Mouse (Mus musculus) lung, postnatal 4 days (tissue): ENCODE results near the gene Cnksr2.
A peak's percentile ranks its signal among the peaks of the same experiment; 100 is the strongest.

ENCODE experiments used
- DNase-seq, 2 experiments: peaks; one replicate each; pipeline ENCODE4 v3.0.0; 2021

Gene Cnksr2

DNA sequence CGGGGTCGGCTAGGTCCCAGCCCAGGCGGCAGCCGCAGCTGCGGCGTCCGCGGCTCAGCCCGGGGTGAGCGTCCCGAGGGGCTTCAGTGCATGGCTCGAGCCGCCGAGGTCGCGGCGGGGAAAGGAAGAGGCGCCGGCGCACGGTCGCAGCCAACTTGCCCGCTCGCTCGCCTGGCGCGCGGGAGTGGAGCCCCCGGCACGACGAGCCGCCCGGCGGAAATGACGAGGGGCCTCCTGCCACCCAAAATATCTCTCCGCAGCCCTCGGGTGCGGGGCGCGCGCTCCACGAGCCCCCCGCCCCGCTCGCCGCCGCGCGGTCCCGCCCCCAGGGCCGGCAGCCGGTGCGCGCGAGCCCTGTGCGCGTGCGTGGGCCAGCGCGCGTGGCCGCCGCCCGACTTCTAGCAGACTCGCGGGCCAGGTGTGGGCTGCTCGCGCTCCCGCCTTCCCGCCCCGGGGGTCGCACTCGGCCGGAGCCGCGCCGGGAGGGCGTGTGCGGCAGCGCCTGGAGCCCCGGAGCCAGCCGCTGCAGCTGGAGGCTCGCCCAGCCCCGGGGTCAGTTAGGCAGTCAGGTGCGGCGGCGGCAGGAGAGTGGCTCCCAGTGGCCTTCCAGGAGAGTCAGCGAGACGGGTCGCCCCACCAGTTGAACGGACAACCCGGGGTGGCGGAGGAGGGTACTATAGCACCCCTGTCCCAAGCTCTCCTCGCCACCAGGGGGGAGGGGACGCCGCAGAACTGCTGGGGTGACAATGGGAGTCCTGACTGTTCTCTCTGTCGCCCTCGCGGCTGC, at the start of gene Cnksr2:
Cnksr2 (minus strand) TSS at position 238 of the 787 bp plus-strand sequence.
- DNase-seq = peak; percentile 5 to 32

- DNase-seq = no peak
Observed at GRCm38 (mm10) chrX:158043844-158044140, 698 bp upstream of the Cnksr2 start.

GRCm38 (mm10) chrX:158042255-158043056, 638 bp downstream of the Cnksr2 start:
- DNase-seq = peak; percentile 4 to 23

GRCm38 (mm10) chrX:158041703-158042102, 1.4 kb downstream of the Cnksr2 start:
- no peak for DNase-seq

DNA sequence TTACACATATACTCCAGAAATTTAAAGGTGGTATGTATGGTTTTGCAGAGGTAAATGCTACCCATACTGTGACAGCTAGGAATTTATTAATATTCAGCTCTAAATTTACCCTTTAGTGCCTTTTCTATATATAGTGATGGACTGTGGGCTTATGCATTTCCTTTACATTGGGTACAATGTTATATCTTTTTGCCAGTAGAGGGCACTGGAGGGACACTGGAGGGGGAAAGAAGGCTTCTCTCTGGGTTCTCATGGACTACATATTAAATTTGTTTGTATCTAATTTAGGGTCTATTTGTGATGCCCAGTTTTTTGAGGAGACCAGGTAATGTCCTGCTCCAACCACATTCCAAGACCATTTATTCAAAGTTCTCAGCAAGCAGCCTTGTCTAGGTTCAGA, 91.4 kb downstream of the Cnksr2 start:
- no peak for DNase-seq

GRCm38 (mm10) chrX:157949256-157949655, 93.8 kb downstream of the Cnksr2 start:
- no peak for DNase-seq

GRCm38 (mm10) chrX:157945121-157945520, 98.0 kb downstream of the Cnksr2 start:
- DNase-seq = no peak

DNA sequence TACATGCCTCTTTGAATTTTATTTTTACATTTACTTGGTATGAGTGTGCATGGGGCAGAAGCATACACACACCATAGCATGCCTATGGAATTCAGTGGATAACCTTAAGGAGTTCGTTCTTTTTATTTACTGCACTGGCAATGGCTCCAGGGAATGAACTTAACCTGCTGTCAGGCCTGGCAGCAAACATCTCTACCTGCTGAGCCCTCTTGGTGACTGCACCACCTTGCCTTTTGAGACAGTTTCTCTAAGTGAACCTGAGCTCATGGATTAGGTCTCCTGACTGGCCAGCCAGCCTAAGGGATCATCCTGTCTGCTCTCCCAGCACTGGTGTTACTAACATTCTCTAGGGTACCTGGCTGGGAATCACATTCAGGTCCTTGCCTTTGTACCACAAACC, 106.5 kb downstream of the Cnksr2 start:
- DNase-seq = no peak

DNA sequence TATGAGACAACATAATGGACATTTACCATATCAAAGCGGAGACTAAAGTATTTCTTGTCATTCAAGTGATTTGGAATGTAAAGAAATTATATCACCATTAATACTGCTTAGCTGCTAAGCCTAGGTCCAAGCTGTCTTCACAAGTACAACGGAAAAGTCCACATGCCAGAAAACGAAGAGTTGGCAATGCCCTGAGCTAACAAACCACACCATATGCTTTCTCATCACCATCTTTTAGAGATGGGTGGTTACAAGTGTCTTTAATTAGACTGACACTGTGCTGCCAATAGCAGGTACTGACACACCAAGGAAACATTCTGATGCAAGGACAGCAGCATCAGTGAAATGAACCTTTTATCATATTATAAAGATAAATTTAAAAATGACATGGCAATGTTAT, 123.0 kb downstream of the Cnksr2 start:
- DNase-seq = no peak

GRCm38 (mm10) chrX:157829983-157830382, 213.1 kb downstream of the Cnksr2 start:
- DNase-seq = no peak

DNA sequence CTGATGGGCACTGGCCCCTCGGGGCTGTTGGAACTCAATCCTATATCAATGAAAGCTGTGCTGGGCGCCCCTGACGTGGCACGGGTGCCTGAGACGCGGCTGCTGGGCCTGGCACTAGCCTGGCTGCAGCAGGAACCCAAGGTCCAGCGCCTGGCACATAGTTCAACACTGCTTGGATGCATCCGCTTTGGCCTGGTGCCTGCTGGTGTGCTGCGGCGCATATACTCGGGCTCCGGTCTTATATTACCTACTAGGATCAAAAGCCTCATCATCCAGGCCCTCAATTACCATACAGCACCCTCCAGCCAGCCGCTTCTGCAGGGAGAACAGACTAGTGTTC, 224.2 kb downstream of the Cnksr2 start:
- no peak for DNase-seq

DNA sequence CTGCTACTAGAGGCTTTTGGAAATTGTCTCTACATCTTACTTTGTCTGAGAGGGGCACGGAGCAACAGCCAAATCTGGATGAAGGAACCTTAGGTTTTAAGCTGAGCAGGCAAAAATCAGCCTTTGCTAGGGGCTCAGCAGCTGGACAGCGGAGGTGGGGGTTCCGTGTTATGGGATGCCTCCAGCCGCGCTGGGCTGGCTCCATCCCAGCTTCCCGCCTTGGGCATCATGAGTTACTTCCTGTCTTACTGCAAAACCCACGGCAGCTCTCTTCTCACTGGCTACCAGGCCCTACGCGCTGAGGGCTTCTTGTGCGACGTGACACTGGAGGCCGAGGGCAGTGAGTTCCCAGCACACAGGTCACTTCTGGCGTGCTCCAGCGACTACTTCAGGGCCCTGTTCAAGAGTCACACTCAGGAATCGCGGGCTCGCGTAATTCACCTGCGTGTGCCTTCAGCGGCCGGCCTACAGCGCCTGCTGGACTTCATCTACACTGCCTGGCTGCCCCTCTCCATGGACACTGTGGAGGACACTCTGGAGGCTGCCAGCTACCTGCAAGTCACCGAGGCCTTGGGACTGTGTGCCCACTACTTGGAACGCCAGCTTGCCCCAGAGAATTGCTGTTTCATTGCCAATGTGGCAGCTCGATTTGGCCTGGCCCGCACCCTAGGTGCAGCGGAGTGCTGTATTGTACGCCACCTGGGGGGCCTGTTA, 224.7 kb downstream of the Cnksr2 start, which contains the start of gene Klhl34:
Klhl34 (plus strand) TSS at position 229 of the 714 bp plus-strand sequence.
- peak; percentile 8 to 34 for DNase-seq

DNA sequence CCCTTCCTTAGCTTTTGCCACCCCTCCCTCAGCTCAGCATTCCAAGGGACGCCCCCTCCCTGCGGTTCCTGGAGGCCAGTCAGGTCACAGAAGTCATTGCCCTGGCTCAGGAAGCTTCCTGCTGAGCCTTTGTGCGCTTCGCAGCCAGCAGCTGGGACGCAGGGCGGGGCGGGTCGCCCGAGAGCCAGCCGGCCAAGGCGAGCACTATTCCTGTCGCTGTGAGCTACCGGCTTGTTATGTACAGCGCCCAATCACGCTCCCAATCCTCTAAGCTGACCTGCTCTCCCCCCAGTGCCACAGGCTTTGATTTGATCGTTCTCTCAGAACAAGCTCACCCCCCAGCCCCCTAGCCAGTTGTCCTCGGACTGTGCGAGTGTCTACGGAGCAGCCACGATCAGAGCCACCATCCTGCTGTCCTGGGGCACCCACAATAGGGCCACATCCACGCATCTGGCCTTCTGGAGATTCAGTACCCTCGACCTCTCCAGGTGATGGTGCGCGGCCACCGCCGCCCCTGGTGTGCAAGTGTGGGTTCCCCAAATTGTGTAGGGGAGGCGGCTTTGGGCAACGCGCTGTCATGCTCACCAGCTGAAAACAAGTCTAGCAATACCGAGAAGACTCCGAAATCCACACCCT, 225.4 kb downstream of the Cnksr2 start:
- DNase-seq = peak; percentile 7 to 30

DNA sequence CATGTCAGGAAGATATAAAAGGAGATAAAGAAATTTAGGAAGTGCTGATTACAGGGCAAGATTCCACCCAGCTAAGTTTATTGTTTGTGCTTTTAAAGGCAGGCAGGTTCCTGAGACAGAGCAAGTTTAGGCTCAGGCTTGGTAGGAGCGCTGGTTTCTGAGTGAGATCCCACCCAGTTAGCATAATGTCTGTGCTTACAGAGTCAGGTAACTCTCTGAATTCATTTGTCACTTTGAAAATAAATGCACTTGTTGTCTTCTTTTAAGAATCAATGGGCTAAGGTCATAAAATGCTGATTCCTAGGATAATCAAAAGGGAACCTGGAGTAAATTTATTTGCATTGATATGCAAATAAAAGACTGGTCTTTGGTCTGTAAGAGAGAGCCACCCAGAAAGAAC, 233.4 kb downstream of the Cnksr2 start:
- DNase-seq = no peak

- no peak for DNase-seq
Observed at GRCm38 (mm10) chrX:157801669-157802068, 241.4 kb downstream of the Cnksr2 start.
